Mouse (Mus musculus) bone marrow macrophage, adult 2 months (primary cell): Measurements from ENCODE around the gene Rbks.

Source experiments
- CTCF ChIP-seq: IDR thresholded peaks from 2 replicates; pipeline ENCODE4 v1.5.1; 2012; ENCODE audit warnings: low read depth, mild to moderate bottlenecking, low read length, moderate library complexity
- POLR2A ChIP-seq: IDR thresholded peaks from 2 replicates; pipeline ENCODE4 v1.6.1; 2012; ENCODE audit warnings: mild to moderate bottlenecking, low read depth, low read length, borderline replicate concordance

DNA sequence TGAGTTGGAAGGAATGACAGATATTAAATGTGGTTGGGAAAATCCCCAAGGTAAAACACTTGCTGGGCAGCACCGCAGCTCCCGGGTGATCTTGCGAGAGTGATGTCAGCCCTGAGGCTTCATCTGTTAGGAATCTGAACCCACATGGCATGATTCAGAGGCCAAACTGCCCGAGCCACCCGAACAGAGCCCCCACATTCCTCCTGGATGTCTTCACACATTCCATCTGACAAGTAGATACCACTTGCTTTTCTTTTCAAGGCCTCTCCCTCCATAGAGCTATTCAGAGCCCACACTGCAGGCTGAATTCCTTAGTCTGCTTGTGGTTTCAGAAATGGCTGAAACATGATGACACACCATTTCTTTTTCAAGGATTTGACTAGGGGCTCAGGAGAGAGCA, 67.4 kb downstream of the Rbks start:
- TF ChIP-seq CTCF (no peak), POLR2A (no peak)
